Mouse (Mus musculus) limb, embryonic 14.5 days (tissue): ENCODE data around the gene Anks1b. TPM values are rescaled to one million over a fixed set of nuclear protein-coding genes. Genes with fewer than 3 reads are reported as not detected.

Experiments
- ATAC-seq: fragments of 200-750 bp; cut with Nextera tagmentation; 2 replicates; pipeline ENCODE4 v1.8.0; 2017; ENCODE audit warnings: low read depth, moderate number of reproducible peaks, moderate TSS enrichment; ENCODE audit not compliant: low FRiP score
- DNase-seq: peaks from one replicate; pipeline ENCODE4 v3.0.0-alpha.2; 2015; ENCODE audit warnings: low spot score
- H3K27ac ChIP-seq: fragments of 300-500 bp; sonication (generic); replicated peaks from 2 replicates; pipeline ENCODE4 v1.5.1; 2014; ENCODE audit warnings: low read depth, mild to moderate bottlenecking, low read length, moderate library complexity, mixed read lengths
- H3K27me3 ChIP-seq: fragments of 300-500 bp; sonication (generic); 2 replicates; pipeline ENCODE4 v1.6.1; 2014; ENCODE audit warnings: low read length, mixed read lengths; ENCODE audit not compliant: control insufficient read depth, insufficient read depth
- H3K36me3 ChIP-seq: fragments of 300-500 bp; sonication (generic); 2 replicates; pipeline ENCODE4 v1.6.1; 2014; ENCODE audit warnings: mild to moderate bottlenecking, low read length, moderate library complexity, mixed read lengths; ENCODE audit not compliant: control insufficient read depth, insufficient read depth
- H3K4me1 ChIP-seq: fragments of 300-500 bp; sonication (generic); 2 replicates; pipeline ENCODE4 v1.6.1; 2014; ENCODE audit warnings: antibody characterized with exemption, low read length, mixed read lengths; ENCODE audit not compliant: control insufficient read depth, insufficient read depth
- H3K4me2 ChIP-seq: fragments of 300-500 bp; sonication (generic); replicated peaks from 2 replicates; pipeline ENCODE4 v1.6.1; 2014; ENCODE audit warnings: low read depth, mild to moderate bottlenecking, low read length, moderate library complexity; ENCODE audit not compliant: severe bottlenecking
- H3K4me3 ChIP-seq: fragments of 300-500 bp; sonication (generic); replicated peaks from 2 replicates; pipeline ENCODE4 v1.5.1; 2014; ENCODE audit warnings: low read length
- H3K9ac ChIP-seq: fragments of 300-500 bp; sonication (generic); 2 replicates; pipeline ENCODE4 v1.6.1; 2014; ENCODE audit warnings: mild to moderate bottlenecking, low read depth, low read length, moderate library complexity; ENCODE audit not compliant: severe bottlenecking
- H3K9me3 ChIP-seq: fragments of 300-500 bp; sonication (generic); 2 replicates; pipeline ENCODE4 v1.6.1; 2016; ENCODE audit warnings: low read length; ENCODE audit not compliant: control insufficient read depth
- POLR2A ChIP-seq: fragments of 200-500 bp; IDR thresholded peaks from 2 replicates; pipeline ENCODE4 v1.8.0; 2012; ENCODE audit warnings: inconsistent platforms, mild to moderate bottlenecking, moderate library complexity, borderline replicate concordance; ENCODE audit not compliant: insufficient read depth, insufficient read length; ENCODE audit errors: extremely low read depth
- WGBS: fragments of 180-500 bp; shearing (Covaris S2); extraction: QIAGEN DNeasy Blood & Tissue Kit; methylation state at CpG from one replicate; pipeline ENCODE4 v1.1.7; 2014; 5-methylcytosine and 5-hydroxymethylcytosine counted together
- polyA plus RNA-seq, 2 experiments: library from polyadenylated mRNA; depleted of rRNA in 1 of 2; stranded (reverse) in 1 of 2; unstranded in 1 of 2; fragments of >200 nt; fragmentation: Nextera tagmentation in 1 of 2; extraction: Ambion mirVana in 1 of 2; gene quantifications; 2 replicates each; pipeline versions ENCODE4 v1.2.1 to v1.2.3; 2012 to 2014

Anks1b gene
- polyA plus RNA-seq, 2 experiments = 2.6 to 4.3 TPM

- TF ChIP-seq POLR2A = no peak
- H3K9ac ChIP-seq = no peak overlapping the region
- H3K27ac ChIP-seq = no peak overlapping the region
- H3K36me3 ChIP-seq = no peaks in the 10 kb centered on the region
- no peak overlapping the region for H3K4me2 ChIP-seq
- DNase-seq (no peak), ATAC-seq (no peak)
- H3K4me3 ChIP-seq = no peak overlapping the region
- H3K4me1 ChIP-seq = no peaks in the 10 kb centered on the region; the same call in 1 of the 2 replicates
- H3K27me3 ChIP-seq = no peaks in the 10 kb centered on the region
- H3K9me3 ChIP-seq = no peaks in the 10 kb centered on the region
- whole genome bisulfite sequencing = 75% methylated on average over 4 of the region's 4 CpGs
Observed at GRCm38 (mm10) chr10:89911889-89912288, 38.6 kb downstream of the Anks1b start.

DNA sequence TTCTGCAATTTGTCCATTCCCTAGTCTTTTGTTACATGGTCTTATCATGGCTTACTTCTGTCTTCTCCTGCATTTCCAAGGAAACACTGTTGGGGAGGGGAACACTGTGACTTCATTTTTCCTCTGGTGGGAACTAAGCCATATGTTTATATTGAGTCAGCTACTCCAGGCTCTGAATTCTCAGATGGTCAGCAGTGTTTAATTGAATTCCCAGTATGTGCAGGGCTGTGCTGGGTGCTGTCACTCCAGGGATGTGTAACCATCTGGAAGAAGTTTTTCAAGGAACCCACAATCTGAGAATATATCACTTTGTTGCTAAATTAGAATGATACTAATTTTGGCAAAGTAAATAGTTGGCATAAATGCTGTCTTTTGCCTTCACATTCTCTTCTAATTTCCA is 39.9 kb downstream of the Anks1b start:
- DNase-seq (no peak), ATAC-seq (no peak)
- Histone ChIP-seq H3K9ac (no peak overlapping the region), H3K4me3 (no peak overlapping the region), H3K27me3 (no peaks in the 10 kb centered on the region), H3K4me2 (no peak overlapping the region), H3K36me3 (no peaks in the 10 kb centered on the region), H3K4me1 (no peaks in the 10 kb centered on the region; the same call in 1 of the 2 replicates), H3K27ac (no peak overlapping the region), H3K9me3 (no peaks in the 10 kb centered on the region)
- TF ChIP-seq POLR2A = no peak

- H3K4me2 ChIP-seq = no peak overlapping the region
- no peaks in the 10 kb centered on the region for H3K36me3 ChIP-seq
- H3K27me3 ChIP-seq = no peaks in the 10 kb centered on the region
- H3K27ac ChIP-seq = no peak overlapping the region
- H3K4me3 ChIP-seq = no peak overlapping the region
- WGBS = 78% methylated on average over 1 of the region's 1 CpGs
- DNase-seq (no peak), ATAC-seq (no peak)
- H3K9me3 ChIP-seq = no peaks in the 10 kb centered on the region
- TF ChIP-seq POLR2A = no peak
- H3K9ac ChIP-seq = no peak overlapping the region
- H3K4me1 ChIP-seq = no peaks in the 10 kb centered on the region
Observed at GRCm38 (mm10) chr10:89917141-89917540, 43.8 kb downstream of the Anks1b start.

DNA sequence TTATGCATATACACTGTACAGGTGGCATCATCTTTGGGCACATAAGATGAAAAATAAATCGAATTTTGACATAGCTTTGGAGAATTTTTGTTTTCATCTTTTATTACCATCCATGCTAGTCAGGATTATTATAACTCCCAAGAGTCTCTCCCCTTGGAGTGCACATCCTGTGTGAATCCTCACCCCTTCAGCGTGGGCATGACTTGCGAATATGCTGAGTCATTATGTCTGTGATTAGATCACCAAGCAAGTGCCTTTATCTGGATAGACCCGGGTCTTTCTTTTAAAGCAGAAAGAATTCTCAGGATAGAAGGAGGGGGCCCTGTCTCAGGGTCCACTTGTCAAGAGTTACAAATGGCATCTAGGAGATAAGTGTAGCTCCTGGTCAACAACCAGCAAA is 48.7 kb downstream of the Anks1b start:
- H3K9ac ChIP-seq = no peak overlapping the region

GRCm38 (mm10) chr10:89942180-89942579 is 68.9 kb downstream of the Anks1b start:
- WGBS = 63% methylated on average over 4 of the region's 4 CpGs
- H3K36me3 ChIP-seq = no peaks in the 10 kb centered on the region
- H3K4me2 ChIP-seq = no peak overlapping the region
- no peaks in the 10 kb centered on the region for H3K4me1 ChIP-seq
- no peak overlapping the region for H3K27ac ChIP-seq
- H3K27me3 ChIP-seq = no peaks in the 10 kb centered on the region
- TF ChIP-seq POLR2A = no peak
- ATAC-seq (no peak), DNase-seq (no peak)
- H3K9ac ChIP-seq = no peak overlapping the region
- H3K9me3 ChIP-seq = no peaks in the 10 kb centered on the region
- H3K4me3 ChIP-seq = no peak overlapping the region

More for the DNA sequence above, 48.7 kb downstream of the Anks1b start:
- ATAC-seq (no peak), DNase-seq (no peak)
- peaks cover 14% of the 10 kb centered on the region for H3K9me3 ChIP-seq
- no peak overlapping the region for H3K4me3 ChIP-seq
- no peaks in the 10 kb centered on the region for H3K4me1 ChIP-seq
- no peak for TF ChIP-seq POLR2A
- no peaks in the 10 kb centered on the region for H3K36me3 ChIP-seq
- 82% methylated on average over 4 of the region's 4 CpGs for WGBS
- H3K27me3 ChIP-seq = no peaks in the 10 kb centered on the region
- no peak overlapping the region for H3K27ac ChIP-seq
- no peak overlapping the region for H3K4me2 ChIP-seq
